Mouse (Mus musculus): ENCODE data around the gene Fam193b.
"Not testable (repeated sequence)": the region's sequence is repeated elsewhere in the genome, so short reads cannot be mapped to it uniquely, and the experiment has no call there.

Gene Fam193b

GRCm38 (mm10) chr13:55571977-55572376 lies 1.1 kb upstream of the Fam193b start:
- DNase-seq (ENCODE audit: low read depth, low spot score): no peak

- DNase-seq (ENCODE audit: low read depth, low spot score): peak; percentile 36
These were observed 490 bp downstream of the Fam193b start for GRCm38 (mm10) chr13:55570286-55570973.

- DNase-seq (ENCODE audit: low read depth, low spot score): peak; percentile 32
These were observed 1.1 kb downstream of the Fam193b start for GRCm38 (mm10) chr13:55569726-55570285.

- DNase-seq (ENCODE audit: low read depth, low spot score): not testable (repeated sequence)
These were observed 2.4 kb downstream of the Fam193b start for GRCm38 (mm10) chr13:55568524-55568923.

- no peak for DNase-seq (ENCODE audit: low read depth, low spot score)
These were observed 3.0 kb downstream of the Fam193b start for GRCm38 (mm10) chr13:55567949-55568348.

- no peak for DNase-seq (ENCODE audit: low read depth, low spot score)
These were observed 3.9 kb downstream of the Fam193b start for GRCm38 (mm10) chr13:55567001-55567400.

- no peak for DNase-seq (ENCODE audit: low read depth, low spot score)
These were observed 7.5 kb downstream of the Fam193b start for GRCm38 (mm10) chr13:55563266-55563879.

- DNase-seq (ENCODE audit: low read depth, low spot score): no peak
These were observed 13.4 kb downstream of the Fam193b start for GRCm38 (mm10) chr13:55557499-55557898.

GRCm38 (mm10) chr13:55555921-55556320 lies 15.0 kb downstream of the Fam193b start:
- no peak for DNase-seq (ENCODE audit: low read depth, low spot score)

- DNase-seq (ENCODE audit: low read depth, low spot score): no peak
These were observed 21.9 kb downstream of the Fam193b start for GRCm38 (mm10) chr13:55549061-55549460.

GRCm38 (mm10) chr13:55548426-55548825 lies 22.5 kb downstream of the Fam193b start:
- no peak for DNase-seq (ENCODE audit: low read depth, low spot score)

GRCm38 (mm10) chr13:55547916-55548315 lies 23.0 kb downstream of the Fam193b start:
- DNase-seq (ENCODE audit: low read depth, low spot score): no peak

- DNase-seq (ENCODE audit: low read depth, low spot score): no peak
These were observed 26.1 kb downstream of the Fam193b start for GRCm38 (mm10) chr13:55544792-55545191.

- no peak for DNase-seq (ENCODE audit: low read depth, low spot score)
These were observed 27.5 kb downstream of the Fam193b start for GRCm38 (mm10) chr13:55543447-55543846.

- no peak for DNase-seq (ENCODE audit: low read depth, low spot score)
These were observed 28.0 kb downstream of the Fam193b start for GRCm38 (mm10) chr13:55542891-55543290.

- DNase-seq (ENCODE audit: low read depth, low spot score): no peak
These were observed 30.0 kb downstream of the Fam193b start for GRCm38 (mm10) chr13:55540933-55541332.

GRCm38 (mm10) chr13:55536194-55537175 lies 34.4 kb downstream of the Fam193b start, which contains the start of gene Ddx41:
Gene Ddx41 (minus strand): TSS chr13:55536658.
- peak; percentile 100 for DNase-seq (ENCODE audit: low read depth, low spot score)

- no peak for DNase-seq (ENCODE audit: low read depth, low spot score)
These were observed 35.1 kb downstream of the Fam193b start for GRCm38 (mm10) chr13:55535796-55536193.

- DNase-seq (ENCODE audit: low read depth, low spot score): no peak
These were observed 35.7 kb downstream of the Fam193b start for GRCm38 (mm10) chr13:55535191-55535590.

GRCm38 (mm10) chr13:55529198-55529915 lies 41.6 kb downstream of the Fam193b start, which contains the start of gene Dok3:
Gene Dok3 (minus strand): TSS chr13:55529296.
- no peak for DNase-seq (ENCODE audit: low read depth, low spot score)

Measured in CD4-positive, CD25-positive, alpha-beta regulatory T cell, adult 2 months (primary cell).